Mouse (Mus musculus): Measurements from ENCODE around the gene Supt16. TPM values are rescaled to one million over a fixed set of nuclear protein-coding genes. Genes with fewer than 3 reads are reported as not detected.
A peak's percentile ranks its signal among the peaks of the same experiment; 100 is the strongest.

Supt16 gene
- polyA plus RNA-seq, 1 experiment from 2014 or later: 20.0 TPM

DNA sequence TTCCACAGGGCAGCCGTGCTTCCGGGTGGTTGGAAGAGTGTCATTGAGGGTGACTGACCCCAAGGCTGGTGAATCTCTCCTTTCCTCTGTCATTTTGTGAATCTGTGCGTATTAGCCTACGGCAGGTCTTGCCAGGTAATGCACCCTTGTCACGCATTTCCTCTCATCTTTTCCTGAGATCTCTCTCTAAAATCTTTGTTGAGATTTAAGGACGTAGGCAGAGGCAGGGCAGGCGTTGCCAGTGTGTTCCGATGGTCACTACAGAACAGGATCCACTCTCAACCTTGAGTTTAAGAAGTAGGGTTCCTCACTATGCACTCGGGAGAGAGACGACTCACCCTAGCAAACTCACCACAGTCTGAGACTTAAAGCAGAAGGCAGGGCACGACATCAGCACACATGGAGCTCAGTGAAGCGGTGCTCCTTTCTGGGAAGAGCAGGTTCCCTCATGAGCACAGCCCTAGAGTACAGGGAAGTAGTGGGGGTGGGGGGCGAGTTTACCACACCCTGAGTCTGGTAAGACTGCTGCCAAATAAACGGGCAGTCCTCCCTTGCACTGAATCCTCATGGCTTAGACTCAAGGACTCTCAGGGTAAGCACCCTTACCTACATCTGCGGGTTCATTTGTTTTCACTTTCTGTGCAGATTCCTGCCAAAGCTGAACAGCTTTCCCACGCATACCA lies 55.6 kb downstream of the Supt16 start:
- Histone ChIP-seq H3K9ac (ENCODE audit: low read length) (no peak overlapping the region), H3K27me3 (ENCODE audit: control insufficient read depth, insufficient read depth, low read length) (no peaks in the 10 kb centered on the region), H3K4me1 (replicated peaks; ENCODE audit: control insufficient read depth, insufficient read depth) (no peaks in the 10 kb centered on the region), H3K36me3 (ENCODE audit: control insufficient read depth, insufficient read depth, low read length) (no peaks in the 10 kb centered on the region), H3K4me3 (ENCODE audit: low read depth, low read length) (peak overlapping the region; percentile 8; the same call in 1 of the 2 replicates), H3K9me3 (ENCODE audit: control insufficient read depth, low read length) (no peaks in the 10 kb centered on the region), H3K27ac (replicated peaks) (no peak overlapping the region), H3K4me2 (replicated peaks; ENCODE audit: low read depth) (peak overlapping the region; percentile 39)
- TF ChIP-seq EP300 (optimal IDR thresholded peaks at IDR 0.05): no peak
- TF ChIP-seq CTCF (IDR thresholded peaks at IDR 0.05; ENCODE audit: low read depth): no peak
- WGBS: 55% methylated on average over 16 of the region's 16 CpGs
- DNase-seq (ENCODE audit: low spot score): peak; percentile 45
- ATAC-seq (ENCODE audit: low FRiP score, low TSS enrichment): peak; percentile 63

DNA sequence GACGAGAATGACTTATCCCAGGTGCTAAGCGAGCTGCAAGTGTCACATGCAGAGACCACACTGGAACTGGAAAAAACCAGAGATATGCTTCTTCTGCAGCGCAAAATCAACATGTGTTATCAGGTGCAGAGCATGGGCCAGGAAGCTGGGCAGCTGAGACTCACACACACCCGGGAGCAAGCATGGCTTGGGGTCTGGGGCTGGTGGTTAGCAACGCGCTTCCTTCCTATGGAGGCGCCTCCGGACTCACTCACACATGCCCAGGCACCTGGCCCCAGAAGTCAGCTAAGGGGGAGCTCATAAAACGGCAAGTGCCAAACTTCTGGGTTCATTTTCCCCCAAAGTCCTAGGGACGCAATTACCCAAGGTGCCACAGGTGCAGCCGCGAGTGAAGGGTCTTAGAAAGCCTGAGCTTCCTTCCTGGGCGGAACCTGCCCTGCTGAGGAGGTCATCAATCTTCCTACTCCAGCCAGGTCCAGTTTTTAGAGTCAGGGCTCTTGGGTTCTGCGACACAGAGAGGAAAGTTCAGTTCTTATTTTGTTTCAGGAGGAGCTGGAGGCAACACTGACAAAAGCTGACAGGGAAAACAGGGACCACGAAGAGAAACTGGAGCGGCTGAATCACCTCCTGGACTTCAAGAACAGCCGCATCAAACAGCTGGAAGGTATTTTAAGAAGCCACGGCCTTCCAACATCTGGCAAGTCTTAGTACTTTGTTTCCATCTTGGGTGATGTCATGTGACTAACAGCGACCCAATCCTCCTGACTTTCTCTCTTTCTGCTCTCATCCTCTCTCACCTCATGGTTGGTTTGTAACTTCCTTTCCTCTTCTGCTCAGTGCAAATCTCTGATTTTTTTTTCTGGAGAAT lies 56.4 kb downstream of the Supt16 start:
- TF ChIP-seq CTCF (IDR thresholded peaks at IDR 0.05; ENCODE audit: low read depth) (no peak), EP300 (optimal IDR thresholded peaks at IDR 0.05) (no peak)
- H3K27ac ChIP-seq (replicated peaks): no peak overlapping the region
- WGBS: 31% methylated on average over 19 of the region's 19 CpGs
- H3K4me1 ChIP-seq (replicated peaks; ENCODE audit: control insufficient read depth, insufficient read depth): no peaks in the 10 kb centered on the region
- ATAC-seq (ENCODE audit: low FRiP score, low TSS enrichment) (peak; percentile 73; the same call in 1 of the 2 replicates), DNase-seq (ENCODE audit: low spot score) (peak; percentile 52)
- H3K36me3 ChIP-seq (ENCODE audit: control insufficient read depth, insufficient read depth, low read length): no peaks in the 10 kb centered on the region
- no peaks in the 10 kb centered on the region for H3K27me3 ChIP-seq (ENCODE audit: control insufficient read depth, insufficient read depth, low read length)
- peak overlapping the region; percentile 18; the same call in 1 of the 2 replicates for H3K9ac ChIP-seq (ENCODE audit: low read length)
- H3K4me3 ChIP-seq (ENCODE audit: low read depth, low read length): peak overlapping the region; percentile 8; the same call in 1 of the 2 replicates
- peak overlapping the region; percentile 39 for H3K4me2 ChIP-seq (replicated peaks; ENCODE audit: low read depth)
- no peaks in the 10 kb centered on the region for H3K9me3 ChIP-seq (ENCODE audit: control insufficient read depth, low read length)

DNA sequence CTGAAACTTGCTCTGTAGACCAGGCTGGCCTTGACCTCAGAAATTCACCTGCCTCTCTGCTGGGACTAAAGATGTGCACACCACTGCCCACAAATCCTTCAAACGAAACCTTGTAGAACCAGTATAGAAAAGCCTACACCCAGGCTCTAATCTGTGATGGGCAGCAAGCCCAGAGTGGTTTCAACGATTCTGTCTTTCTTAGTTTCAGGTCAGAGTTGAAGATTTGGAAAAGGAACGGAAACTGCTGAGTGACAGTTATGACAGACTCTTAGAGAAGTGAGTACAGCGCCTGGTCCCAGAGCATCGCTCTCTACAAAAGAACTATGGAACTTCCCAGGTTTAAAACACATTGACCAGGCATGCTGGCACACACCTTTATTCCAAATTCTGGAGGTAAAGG lies 63.6 kb downstream of the Supt16 start:
- 61% methylated on average over 5 of the region's 5 CpGs for WGBS
- Histone ChIP-seq H3K4me1 (replicated peaks; ENCODE audit: control insufficient read depth, insufficient read depth) (no peaks in the 10 kb centered on the region), H3K4me2 (replicated peaks; ENCODE audit: low read depth) (no peak overlapping the region), H3K27me3 (ENCODE audit: control insufficient read depth, insufficient read depth, low read length) (no peaks in the 10 kb centered on the region), H3K9ac (ENCODE audit: low read length) (no peak overlapping the region), H3K36me3 (ENCODE audit: control insufficient read depth, insufficient read depth, low read length) (no peaks in the 10 kb centered on the region), H3K9me3 (ENCODE audit: control insufficient read depth, low read length) (no peaks in the 10 kb centered on the region), H3K27ac (replicated peaks) (no peak overlapping the region), H3K4me3 (ENCODE audit: low read depth, low read length) (no peak overlapping the region)
- no peak for TF ChIP-seq CTCF (IDR thresholded peaks at IDR 0.05; ENCODE audit: low read depth)
- TF ChIP-seq EP300 (optimal IDR thresholded peaks at IDR 0.05): no peak
- DNase-seq (ENCODE audit: low spot score) (no peak), ATAC-seq (ENCODE audit: low FRiP score, low TSS enrichment) (no peak)

DNA sequence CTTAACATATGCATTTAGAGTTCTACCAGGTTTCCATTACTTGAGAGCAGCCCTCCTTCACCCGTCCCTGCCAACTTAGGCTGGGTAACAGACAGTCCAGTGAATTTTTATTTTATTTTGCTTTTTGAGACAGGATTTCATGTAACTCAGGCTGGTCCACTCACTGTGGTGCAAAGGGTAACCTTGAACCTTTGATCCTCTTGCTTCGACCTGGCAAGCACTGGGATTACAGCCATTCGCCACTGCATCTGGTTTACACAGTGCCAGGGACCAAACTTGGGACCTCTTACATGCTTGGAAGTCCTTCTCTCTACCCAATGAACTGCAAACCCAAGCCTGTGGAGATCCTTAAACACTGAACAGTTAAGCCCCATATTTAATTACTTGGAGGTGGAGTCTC lies 72.6 kb downstream of the Supt16 start:
- H3K4me1 ChIP-seq (replicated peaks; ENCODE audit: control insufficient read depth, insufficient read depth): no peaks in the 10 kb centered on the region
- WGBS: 89% methylated on average over 3 of the region's 3 CpGs
- H3K4me2 ChIP-seq (replicated peaks; ENCODE audit: low read depth): no peak overlapping the region
- H3K27me3 ChIP-seq (ENCODE audit: control insufficient read depth, insufficient read depth, low read length): no peaks in the 10 kb centered on the region
- H3K4me3 ChIP-seq (ENCODE audit: low read depth, low read length): no peak overlapping the region
- no peak for ATAC-seq (ENCODE audit: low FRiP score, low TSS enrichment)
- H3K36me3 ChIP-seq (ENCODE audit: control insufficient read depth, insufficient read depth, low read length): no peaks in the 10 kb centered on the region
- H3K9ac ChIP-seq (ENCODE audit: low read length): no peak overlapping the region
- TF ChIP-seq EP300 (optimal IDR thresholded peaks at IDR 0.05): no peak
- no peak for TF ChIP-seq CTCF (IDR thresholded peaks at IDR 0.05; ENCODE audit: low read depth)
- no peaks in the 10 kb centered on the region for H3K9me3 ChIP-seq (ENCODE audit: control insufficient read depth, low read length)
- H3K27ac ChIP-seq (replicated peaks): no peak overlapping the region
- no peak for DNase-seq (ENCODE audit: low spot score)

DNA sequence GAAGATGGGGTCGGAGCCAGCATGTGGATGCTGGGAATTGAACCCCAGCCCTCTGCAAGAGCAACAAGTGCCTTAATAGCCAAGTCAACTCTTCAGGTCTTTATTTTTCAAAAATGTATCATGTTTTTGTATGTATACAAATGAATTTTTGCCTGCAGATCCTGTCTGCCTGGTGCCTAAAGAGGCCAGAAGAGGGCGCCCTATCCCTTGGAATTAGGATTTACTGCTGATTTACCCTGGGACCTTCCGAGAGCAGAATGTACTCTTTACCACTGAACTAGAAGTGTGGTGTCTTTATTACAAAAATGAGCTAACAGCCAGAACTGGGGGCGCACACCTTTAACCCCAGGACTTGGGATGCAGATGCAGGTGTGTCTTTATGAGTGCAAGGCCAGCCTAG lies 73.3 kb downstream of the Supt16 start:
- peak; percentile 76 for DNase-seq (ENCODE audit: low spot score)
- H3K4me2 ChIP-seq (replicated peaks; ENCODE audit: low read depth): no peak overlapping the region
- H3K9ac ChIP-seq (ENCODE audit: low read length): no peak overlapping the region
- H3K4me3 ChIP-seq (ENCODE audit: low read depth, low read length): no peak overlapping the region
- no peaks in the 10 kb centered on the region for H3K27me3 ChIP-seq (ENCODE audit: control insufficient read depth, insufficient read depth, low read length)
- no peaks in the 10 kb centered on the region for H3K36me3 ChIP-seq (ENCODE audit: control insufficient read depth, insufficient read depth, low read length)
- WGBS: 18% methylated on average over 4 of the region's 4 CpGs
- no peaks in the 10 kb centered on the region for H3K9me3 ChIP-seq (ENCODE audit: control insufficient read depth, low read length)
- no peak for ATAC-seq (ENCODE audit: low FRiP score, low TSS enrichment)
- no peak for TF ChIP-seq EP300 (optimal IDR thresholded peaks at IDR 0.05)
- peak; percentile 87 for TF ChIP-seq CTCF (IDR thresholded peaks at IDR 0.05; ENCODE audit: low read depth)
- H3K4me1 ChIP-seq (replicated peaks; ENCODE audit: control insufficient read depth, insufficient read depth): no peaks in the 10 kb centered on the region
- no peak overlapping the region for H3K27ac ChIP-seq (replicated peaks)

DNA sequence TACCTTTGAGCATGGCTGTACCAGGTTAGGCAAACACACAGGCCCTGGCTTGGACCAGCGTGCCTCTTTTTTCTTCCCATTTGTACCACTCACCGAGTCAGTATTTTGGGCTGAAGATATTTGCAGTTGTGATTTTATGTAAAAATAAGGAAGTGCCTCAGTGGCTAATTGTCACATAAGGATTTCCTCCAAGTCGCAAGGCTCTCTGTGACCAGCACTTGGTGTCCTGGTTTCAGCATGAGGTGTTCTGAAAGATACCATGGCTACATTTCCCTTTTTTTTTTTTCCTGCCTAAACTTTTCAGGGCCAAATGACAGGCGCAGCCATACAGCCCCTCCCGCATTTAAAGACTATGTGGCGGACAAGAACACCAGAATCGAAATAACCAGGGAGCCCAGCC lies 77.0 kb downstream of the Supt16 start:
- H3K36me3 ChIP-seq (ENCODE audit: control insufficient read depth, insufficient read depth, low read length): no peaks in the 10 kb centered on the region
- peak overlapping the region; percentile 99 for H3K4me2 ChIP-seq (replicated peaks; ENCODE audit: low read depth)
- no peaks in the 10 kb centered on the region for H3K4me1 ChIP-seq (replicated peaks; ENCODE audit: control insufficient read depth, insufficient read depth)
- H3K9ac ChIP-seq (ENCODE audit: low read length): no peak overlapping the region
- TF ChIP-seq CTCF (IDR thresholded peaks at IDR 0.05; ENCODE audit: low read depth) (no peak), EP300 (optimal IDR thresholded peaks at IDR 0.05) (no peak)
- DNase-seq (ENCODE audit: low spot score) (no peak), ATAC-seq (ENCODE audit: low FRiP score, low TSS enrichment) (no peak)
- 49% methylated on average over 7 of the region's 7 CpGs for WGBS
- no peak overlapping the region for H3K4me3 ChIP-seq (ENCODE audit: low read depth, low read length)
- no peaks in the 10 kb centered on the region for H3K9me3 ChIP-seq (ENCODE audit: control insufficient read depth, low read length)
- H3K27ac ChIP-seq (replicated peaks): peak overlapping the region; percentile 19
- H3K27me3 ChIP-seq (ENCODE audit: control insufficient read depth, insufficient read depth, low read length): no peaks in the 10 kb centered on the region
